Mouse (Mus musculus): Measurements from ENCODE around the gene Cdh12.

- no peak for TF ChIP-seq CTCF (IDR thresholded peaks at IDR 0.05; ENCODE audit: control insufficient read depth, insufficient read depth, insufficient replicate concordance, low read depth, low read length)
- no peak for TF ChIP-seq POLR2A (IDR thresholded peaks at IDR 0.05; ENCODE audit: control insufficient read depth, low read depth, low read length)
These were observed 1070.3 kb downstream of the Cdh12 start for GRCm38 (mm10) chr15:21519355-21519869.
